Mouse (Mus musculus) hematopoietic stem cell, adult 5-6 weeks (primary cell): ENCODE data around the gene Mbnl2. TPM values are rescaled to one million over a fixed set of nuclear protein-coding genes. Genes with fewer than 3 reads are reported as not detected.

Experiments
- ATAC-seq, 2 experiments: fragments of 125-278 bp in 1 of 2; replicated peaks in 1 of 2; 2 replicates each; pipeline ENCODE4 v1.8.0; 2016 to 2017; ENCODE audit warnings: inconsistent platforms in 2 of 2, mild to moderate bottlenecking in 2 of 2, moderate number of reproducible peaks in 2 of 2, low read depth in 1 of 2, moderate TSS enrichment in 1 of 2; ENCODE audit not compliant: low FRiP score in 2 of 2, poor library complexity in 2 of 2, severe bottlenecking in 2 of 2, insufficient read depth in 1 of 2, low TSS enrichment in 1 of 2
- total RNA-seq: library from RNA; stranded (forward); fragments of 172-1452, 232-1000 nt; gene quantifications from 2 replicates; pipeline ENCODE4 v1.2.3, GENCODE M21; 2017

Mbnl2 gene
- total RNA-seq = 78.6 and 111 TPM in 2 replicates

- ATAC-seq = peak; percentile 94 to 95
These were observed at the start of gene Mbnl2 for GRCm38 (mm10) chr14:120275246-120276238. Mbnl2 (plus strand) TSS chr14:120275669.

DNA sequence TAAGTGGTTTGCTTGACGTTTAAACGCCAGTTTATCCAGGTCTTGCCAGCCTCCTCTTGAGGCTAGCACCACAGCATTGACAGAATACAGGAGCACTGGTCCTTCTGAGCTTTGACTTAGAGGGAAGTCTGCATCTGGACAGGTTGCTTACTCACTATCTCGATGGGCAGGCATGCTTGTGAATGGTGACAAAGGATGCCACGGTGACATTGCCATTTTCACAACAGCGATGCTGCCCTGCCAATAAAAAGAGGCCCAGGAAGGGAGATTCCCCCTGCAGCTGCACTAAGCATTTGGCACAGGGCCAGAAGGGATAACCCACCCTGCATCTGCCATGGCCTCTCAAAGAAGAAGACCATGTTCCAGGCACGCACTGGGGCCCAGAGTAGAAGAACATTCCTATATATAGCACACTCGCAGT is 43.4 kb upstream of the Mbnl2 start:
- ATAC-seq = 0 out of 4 replicates have a peak, but pooled peaks of 1 of the 2 experiments have one; percentile 29

GRCm38 (mm10) chr14:120235610-120236009 is 39.9 kb upstream of the Mbnl2 start:
- no peak for ATAC-seq

DNA sequence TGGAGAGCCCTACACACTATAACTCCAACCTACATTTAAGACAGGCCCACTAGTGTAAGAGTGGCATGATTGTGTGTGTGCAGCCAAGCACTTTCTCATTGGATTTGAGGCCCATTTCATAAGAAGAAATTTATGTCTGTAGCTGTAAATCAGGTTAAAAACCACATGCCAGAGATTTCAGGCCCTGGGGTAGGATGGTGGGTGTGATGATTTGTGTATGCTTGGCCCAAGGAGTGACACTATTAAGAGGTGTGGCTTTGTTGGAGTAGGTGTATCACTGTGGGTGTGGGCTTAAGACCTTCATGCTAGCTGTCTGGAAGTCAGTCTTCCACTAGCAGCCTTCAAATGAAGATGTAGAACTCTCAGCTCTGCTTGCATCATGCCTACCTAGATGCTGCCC is 37.0 kb upstream of the Mbnl2 start:
- no peak for ATAC-seq

GRCm38 (mm10) chr14:120240209-120240608 is 35.3 kb upstream of the Mbnl2 start:
- no peak for ATAC-seq

DNA sequence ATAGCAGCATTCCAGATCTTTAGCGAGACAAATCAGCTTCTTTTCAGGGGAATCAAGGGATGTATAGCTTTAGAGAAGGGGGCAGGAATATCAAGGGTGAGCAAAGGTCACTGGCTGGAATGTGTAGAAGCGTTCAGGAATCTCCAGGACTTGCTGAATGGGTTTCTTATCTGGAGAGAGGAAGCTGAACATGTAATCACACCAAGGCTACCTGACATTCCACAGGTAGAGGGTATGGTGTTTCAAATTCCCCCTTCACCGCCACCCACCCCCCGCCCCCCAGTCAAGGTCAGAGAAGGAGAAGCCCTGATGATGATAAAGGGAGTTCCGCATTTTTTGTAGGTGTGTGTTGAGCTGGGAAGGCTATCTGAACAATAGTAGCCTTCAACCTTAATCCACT is 32.8 kb upstream of the Mbnl2 start:
- no peak for ATAC-seq

DNA sequence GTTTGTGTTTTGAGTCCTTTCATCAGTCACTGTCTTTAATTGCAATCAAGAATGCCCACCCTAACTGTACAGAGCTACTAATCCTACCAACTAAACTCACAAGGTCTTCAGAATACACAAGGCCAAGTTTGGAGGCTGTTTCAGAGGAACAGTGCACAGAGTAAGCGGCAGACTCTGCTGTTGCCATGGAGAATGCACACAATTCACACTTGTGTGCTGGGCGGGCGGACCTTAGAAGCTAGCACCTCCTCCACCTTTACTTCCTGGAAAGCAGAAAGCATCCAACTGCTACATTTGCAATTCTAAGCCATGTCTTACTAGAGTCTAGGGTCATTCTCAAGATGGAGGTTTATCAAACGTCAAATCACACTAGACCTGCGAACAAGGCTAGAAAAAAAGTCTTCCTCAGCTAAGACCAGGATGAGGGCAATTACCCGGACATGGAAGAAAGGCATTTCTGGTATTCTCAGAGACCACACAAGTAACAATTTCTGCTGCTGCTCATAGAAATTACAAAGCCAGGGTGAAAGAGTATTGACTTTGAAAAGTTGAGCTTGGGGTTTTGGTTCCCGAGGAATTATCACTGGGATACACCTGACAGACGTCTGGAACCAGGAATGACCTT is 30.3 kb upstream of the Mbnl2 start:
- ATAC-seq = no peak

DNA sequence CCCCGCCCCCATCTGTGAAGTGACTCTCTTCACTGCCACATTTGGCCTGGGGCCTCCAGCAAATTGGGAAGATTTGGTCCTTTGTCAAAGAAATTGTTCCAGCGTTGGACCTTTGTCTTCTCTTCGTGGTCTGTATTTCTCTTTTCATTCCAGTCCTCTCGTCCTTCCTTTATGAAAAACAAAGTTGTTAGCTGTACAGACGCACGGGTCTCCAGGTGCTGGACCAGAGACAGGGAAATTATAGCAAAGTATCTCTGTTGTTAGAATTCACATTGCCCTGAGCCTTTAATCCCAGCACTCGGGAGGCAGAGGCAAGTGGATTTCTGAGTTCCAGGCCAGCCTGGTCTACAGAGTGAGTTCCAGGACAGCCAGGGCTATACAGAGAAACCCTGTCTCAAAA is 22.1 kb upstream of the Mbnl2 start:
- no peak for ATAC-seq

DNA sequence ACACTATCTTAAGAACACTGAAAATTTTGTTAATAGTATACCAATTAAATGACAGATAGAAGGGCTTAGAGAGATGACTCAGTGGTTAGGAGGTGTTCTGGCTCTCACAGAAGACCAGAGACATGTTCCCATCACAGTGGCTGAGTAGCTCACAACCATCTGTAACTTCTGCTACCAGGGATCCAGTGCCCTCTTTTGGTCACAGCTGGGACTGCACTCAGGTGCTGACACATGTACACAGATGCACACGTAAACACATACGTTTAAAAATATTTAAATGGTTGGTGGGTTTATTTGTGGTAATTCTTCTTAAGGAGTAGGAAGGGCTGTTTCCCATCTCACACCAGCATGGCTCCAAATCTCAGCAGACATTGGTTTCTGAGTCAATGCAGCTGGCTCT is 19.3 kb upstream of the Mbnl2 start:
- ATAC-seq = no peak

DNA sequence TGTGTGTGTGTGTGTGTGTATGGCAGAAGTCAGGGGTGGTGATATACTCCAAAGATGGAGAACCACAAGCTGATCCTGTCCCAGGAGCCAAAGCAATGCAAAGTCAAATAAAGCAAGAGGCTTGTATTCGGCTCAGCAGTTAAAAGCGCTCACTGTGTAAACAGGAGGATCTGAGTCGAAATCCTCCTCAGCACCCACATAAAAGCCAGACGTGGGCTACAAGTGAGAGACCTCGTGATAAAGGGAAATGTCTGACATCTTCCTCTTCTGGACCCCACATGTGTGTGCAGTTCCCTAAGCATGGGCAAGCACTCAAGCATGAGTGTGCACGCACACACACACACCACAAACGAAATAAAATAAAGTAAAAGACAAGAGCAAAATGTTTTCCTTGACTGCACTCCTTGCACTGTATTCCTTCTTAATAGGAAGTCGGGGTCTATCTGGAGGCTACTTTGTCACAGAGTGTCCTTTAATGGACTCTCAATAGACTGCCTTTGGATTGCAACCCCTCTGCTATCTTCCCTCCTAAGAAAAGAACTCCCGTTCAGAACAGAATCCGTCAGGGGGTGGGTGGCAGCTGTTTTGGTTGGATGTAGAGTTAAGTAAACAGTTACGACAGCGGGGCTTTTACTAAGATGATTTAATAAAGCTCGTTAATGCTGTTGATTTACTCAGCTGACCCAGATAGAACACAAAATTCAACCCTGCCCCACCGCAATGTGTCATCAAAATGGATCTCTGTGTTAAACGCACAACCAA is 18.7 kb upstream of the Mbnl2 start:
- ATAC-seq = no peak

DNA sequence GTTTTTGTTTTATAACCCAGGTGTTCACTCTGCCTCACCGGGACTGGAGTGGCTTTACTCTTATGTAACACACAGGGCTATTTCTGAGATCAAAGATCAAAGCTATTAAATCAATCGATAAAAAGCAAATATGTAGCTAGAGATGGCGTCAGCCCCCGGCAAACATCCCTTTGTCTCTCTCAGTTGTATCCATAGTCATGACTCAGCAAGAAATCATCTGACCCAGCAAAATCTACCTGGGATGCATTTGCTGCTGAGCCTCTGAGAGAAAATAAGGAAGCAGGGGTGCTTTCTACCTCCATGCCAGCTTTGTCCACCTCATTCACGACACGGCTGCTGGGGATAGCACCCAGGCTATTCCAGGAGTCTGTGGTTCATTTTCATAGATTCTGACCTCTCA is 18.0 kb upstream of the Mbnl2 start:
- no peak for ATAC-seq

- ATAC-seq = no peak
These were observed 16.0 kb upstream of the Mbnl2 start for GRCm38 (mm10) chr14:120259426-120259825.

DNA sequence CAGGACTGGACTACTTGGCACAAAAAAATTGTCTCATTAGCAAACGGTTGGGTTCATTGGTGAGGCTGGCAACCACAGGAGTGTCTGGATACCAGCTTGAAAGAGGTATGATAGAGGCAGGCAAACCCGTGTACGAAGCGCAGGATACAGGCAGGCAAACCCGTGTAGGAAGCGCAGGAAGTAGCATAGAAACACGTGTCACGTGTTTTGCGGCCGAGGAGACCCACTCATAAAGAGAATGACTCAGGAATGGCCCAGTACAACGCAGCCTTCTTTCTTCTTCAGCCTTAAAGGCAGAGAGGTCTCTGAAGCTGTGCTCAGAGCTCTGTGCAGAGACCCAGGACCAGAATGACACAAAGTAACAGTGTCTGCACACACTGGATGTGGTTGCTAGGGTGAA is 13.9 kb upstream of the Mbnl2 start:
- ATAC-seq = no peak

GRCm38 (mm10) chr14:120262660-120263379 is 12.6 kb upstream of the Mbnl2 start:
- peak in 1 of 2 experiments; percentile 56; a peak in 1 of 4 replicates for ATAC-seq

- ATAC-seq = peak; percentile 38 to 43; a peak in 1 of 4 replicates
These were observed 11.9 kb upstream of the Mbnl2 start for GRCm38 (mm10) chr14:120263380-120264135.

DNA sequence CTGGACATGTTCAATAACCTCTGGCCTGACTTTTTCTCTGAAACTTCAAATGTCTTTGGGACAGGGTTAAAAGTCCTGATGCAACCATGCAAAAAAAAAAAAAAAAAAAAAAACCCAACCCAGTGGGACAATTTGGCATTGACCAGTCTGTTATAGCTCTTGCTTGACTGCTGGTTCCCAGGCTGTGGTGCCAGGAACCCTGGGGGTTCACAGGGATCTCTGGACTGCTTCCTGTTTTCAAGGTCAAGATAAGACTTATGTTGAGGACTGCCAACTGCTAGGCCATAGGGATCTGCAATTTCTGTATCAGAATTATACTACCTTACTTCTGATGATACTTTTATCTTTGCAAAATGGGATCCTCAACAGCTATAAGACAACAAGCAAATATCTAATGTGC is 9.6 kb upstream of the Mbnl2 start:
- no peak for ATAC-seq

DNA sequence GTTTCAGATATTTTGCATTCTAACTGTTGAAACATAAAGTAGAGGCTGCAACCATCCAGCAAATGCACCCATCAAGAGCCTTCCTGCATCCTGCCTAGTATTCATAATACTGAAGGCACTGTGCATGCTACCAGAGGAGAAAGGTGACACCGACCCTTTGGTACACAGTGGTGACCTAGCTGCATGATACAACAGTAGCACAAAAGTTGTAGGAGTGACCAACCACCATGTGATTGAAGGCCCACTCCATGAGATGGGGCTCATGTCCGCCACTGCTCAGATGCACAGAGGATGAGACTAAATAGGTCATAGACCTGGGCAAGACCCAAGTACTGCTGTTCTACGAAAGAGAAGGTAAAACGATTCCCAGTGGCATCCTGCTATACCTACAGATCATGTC is 8.3 kb upstream of the Mbnl2 start:
- ATAC-seq = no peak
